Mouse (Mus musculus): ENCODE data around the gene 1700003H04Rik.

The 1700003H04Rik gene

DNA sequence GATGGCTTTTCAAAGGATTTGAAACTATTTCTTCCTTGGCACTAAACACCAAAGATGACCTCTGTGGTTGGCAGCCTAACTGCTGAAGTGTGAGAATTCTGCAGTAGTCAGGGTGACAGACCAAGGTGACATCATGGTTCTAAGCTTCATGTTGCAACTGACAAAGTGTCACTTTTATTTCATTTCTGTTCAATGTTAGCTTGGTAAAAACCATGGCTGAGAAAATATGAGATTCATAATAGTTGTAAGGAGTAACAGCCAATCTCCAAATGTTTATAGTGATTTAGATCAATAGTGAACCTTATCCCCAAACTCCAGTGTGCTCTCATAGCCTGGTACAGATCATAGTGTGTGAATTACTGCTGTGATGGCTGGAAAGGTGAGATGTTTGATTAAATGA, at the start of gene 1700003H04Rik:
Gene 1700003H04Rik, minus strand, starts transcription at position 101 of the 400 bp plus-strand sequence.
- DNase-seq (ENCODE audit: low read depth), result no peak

DNA sequence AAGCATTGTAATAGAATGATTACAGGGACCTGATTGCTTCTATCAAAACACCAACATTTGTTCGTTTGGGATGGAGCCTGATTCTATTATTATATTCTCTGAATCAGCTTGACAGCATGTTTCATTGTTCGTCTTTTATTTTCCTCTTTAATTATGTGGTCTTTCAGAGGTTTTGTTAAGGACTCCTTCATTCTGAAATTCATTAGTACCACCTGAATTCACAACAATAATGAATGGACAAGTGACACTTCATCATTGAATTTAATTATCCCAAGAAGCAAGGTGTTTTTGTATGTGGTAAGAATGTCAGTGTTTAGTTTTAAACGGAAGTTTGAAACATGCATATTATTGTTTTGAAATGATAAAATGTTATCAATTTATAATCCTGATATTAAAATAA, 42.1 kb upstream of the 1700003H04Rik start:
- DNase-seq (ENCODE audit: low read depth), result no peak

DNA sequence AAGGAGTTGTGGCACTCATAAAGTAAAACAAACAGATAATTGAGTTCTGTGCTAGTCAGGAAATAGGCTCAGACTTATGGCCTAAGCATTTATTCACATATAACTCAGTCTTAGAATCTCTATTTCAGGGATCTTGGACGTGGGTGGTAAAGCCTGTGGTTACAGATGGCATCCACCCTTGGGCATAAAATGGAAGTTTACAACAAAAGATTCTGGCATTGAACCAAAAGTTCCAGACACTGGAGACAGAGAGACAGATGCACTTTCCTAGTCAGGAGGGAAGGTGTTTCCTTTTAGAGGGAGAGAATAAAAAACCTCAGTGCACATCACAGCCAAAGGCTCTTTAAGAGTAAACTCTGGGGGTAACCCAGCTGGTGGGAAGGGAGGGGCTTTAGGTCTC, 32.4 kb upstream of the 1700003H04Rik start:
- DNase-seq (ENCODE audit: low read depth), result no peak

DNA sequence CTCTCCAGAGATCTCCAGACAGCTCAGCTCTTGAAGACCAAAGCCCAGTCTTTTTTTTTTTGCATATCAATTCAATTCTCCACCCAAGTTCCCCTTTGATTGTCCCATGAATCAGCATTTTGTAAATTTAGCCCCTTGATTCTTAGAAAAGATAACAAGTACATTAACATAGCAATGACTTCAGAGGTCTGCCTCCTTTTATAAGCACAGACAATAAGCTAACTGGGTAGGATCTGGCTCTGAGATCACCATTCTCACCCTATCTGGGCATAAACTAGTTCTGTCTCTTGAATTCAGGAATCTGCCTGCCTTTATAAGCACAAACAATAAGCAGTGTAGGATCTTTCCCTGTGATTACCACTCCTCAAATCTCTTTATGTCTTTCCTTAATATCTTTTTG, 29.1 kb upstream of the 1700003H04Rik start:
- DNase-seq (ENCODE audit: low read depth), result no peak

DNA sequence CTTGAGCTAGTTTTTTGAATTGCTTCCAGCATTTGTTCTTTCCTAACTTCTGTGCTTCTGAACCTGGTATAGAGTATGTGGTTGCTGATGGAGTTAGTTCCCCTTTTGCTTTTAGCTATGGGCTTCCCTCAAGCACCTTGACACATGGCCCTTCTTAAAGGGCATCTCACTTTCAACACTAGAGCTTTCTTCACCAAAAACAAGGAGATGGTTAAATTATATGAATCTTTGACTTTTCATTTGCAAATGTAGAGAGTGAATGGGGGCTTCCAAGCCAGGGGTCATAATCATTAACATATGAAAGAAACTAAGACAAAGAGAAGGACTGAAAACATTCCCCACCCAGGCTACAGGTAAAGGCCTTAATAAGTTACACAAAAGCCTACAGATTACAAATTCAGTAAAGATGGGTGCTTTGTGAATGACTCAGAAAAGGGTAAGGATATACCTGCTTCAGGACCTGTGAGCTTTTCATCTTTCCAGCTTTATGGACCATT, 25.2 kb upstream of the 1700003H04Rik start:
- DNase-seq (ENCODE audit: low read depth), result no peak

DNA sequence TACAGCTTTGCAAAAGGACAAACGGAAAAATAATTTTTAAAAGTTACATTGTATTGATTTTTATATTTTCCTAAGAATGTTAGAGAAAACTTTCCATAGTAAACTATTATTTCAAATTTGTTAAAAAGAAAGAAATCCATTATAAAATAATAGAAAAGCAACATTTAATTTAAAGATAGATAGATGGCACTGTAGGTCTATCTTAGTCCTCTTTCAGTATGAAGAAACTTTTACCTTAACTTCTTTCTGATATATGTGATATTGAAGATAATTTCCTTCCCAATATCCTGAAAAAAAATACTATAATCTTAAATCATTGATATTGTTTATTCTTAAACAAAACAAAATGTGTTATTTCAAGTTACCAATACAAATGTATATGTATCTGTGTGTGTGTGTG, 24.6 kb upstream of the 1700003H04Rik start:
- DNase-seq (ENCODE audit: low read depth), result no peak

DNA sequence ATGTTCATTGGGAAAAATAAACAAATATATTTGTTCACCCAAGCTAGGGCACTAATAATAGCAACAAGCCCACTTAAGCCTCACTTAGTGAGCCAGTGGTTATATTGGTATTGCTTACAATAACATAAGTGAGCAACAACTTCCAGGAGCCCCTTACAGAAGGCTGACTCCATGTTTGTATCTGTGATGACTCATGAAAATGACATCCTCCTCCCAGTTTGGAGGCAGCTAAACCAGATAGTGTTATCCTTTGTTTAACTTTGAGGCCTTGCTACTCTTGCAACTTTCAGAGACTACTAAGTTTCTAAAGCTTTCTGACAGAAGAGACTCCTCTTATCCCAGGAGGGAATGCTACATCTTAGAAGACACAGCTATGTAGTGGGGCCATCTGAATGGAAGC, 16.9 kb upstream of the 1700003H04Rik start:
- no peak for DNase-seq (ENCODE audit: low read depth)

DNA sequence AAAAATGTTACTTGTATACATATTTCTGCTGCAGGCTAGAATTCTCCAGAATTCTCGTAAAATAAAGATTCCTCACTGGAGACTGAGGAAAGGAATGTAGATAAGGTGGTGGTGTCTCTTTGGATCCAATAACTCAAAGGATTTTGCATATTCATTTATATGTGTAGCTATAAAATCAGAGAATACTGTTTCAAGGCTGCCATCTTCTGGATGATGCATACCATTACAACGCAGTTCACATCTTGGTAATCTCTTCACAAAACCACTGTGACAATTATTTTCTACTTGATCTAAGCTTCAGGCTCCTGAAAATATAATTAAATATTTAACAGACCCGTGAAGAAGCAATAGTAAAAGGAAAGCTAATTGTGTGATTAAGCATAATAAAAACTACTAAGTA, 6.6 kb upstream of the 1700003H04Rik start:
- DNase-seq (ENCODE audit: low read depth), result peak; percentile 1

DNA sequence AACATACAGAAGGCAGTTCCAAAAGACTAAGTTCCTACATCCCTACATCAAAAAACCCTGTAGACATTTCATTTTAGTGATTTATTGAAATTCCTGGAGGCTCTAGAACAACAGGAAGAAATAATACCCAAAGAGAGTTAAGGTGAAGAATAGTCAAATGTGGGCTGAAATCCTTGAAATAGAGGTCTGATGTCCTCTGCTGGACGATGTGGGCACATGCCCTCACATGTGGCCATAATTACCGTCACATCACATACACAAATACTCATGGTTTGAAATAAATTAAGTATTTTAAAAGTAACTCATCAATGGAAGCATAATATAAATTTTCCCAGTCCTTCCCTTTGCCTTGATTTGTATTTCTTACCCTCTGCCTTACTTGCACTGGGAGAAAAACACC, 4.9 kb upstream of the 1700003H04Rik start:
- DNase-seq (ENCODE audit: low read depth), result no peak

DNA sequence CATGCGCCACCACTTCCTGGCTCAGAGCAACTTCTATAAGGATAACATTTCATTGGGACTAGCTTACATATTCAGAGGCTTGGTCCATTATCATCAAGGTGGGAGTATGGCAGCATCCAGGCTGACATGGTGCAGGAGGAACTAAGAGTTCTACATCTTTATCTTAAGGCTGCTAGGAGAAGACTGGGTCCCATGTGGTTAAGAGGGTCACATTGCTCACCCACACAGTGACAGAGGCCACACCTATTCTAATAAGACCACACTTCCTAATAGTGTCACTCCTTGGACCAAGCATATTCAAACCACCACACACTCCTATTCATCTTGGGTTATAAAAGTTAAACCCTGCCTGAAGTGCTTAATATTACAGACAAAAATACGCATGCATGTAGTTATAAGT, 23.6 kb downstream of the 1700003H04Rik start:
- DNase-seq (ENCODE audit: low read depth), result no peak

DNA sequence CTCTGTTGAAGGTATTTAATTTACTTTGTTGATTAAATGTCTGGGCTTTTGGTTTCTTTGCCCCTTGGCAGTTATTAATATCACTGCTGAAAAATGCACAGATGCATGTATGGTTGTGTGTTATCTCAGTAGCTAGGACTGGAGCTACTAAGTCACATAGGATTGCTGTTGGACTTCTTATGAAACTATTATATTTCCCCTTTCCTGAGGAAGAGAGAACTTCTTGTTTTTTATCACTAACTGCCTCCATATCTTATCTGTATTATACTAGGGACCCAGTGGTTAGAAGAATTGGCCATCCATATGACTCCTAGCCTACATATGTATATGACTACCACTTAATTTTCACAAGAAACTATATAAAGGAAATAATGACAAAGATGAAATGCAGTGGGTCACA, 24.9 kb downstream of the 1700003H04Rik start:
- no peak for DNase-seq (ENCODE audit: low read depth)

DNA sequence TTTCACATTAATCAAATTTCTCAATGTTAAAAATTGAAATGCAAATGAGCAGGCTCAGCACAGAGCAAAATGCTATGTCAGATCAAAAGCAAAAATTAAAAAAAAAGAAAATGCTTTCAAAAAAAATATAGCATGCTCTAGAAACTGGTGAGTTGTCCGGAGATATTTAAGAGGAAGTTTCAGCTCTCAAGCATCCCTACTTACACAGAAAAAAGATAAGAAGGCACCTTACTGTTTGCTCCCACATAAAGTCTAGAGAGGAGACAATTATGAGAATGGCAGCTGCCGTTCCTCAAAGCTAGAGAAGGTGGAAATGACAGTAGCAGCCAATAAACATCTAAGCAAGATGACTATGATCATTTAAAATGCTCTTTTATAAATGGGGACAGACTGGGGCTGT, 25.8 kb downstream of the 1700003H04Rik start:
- no peak for DNase-seq (ENCODE audit: low read depth)

DNA sequence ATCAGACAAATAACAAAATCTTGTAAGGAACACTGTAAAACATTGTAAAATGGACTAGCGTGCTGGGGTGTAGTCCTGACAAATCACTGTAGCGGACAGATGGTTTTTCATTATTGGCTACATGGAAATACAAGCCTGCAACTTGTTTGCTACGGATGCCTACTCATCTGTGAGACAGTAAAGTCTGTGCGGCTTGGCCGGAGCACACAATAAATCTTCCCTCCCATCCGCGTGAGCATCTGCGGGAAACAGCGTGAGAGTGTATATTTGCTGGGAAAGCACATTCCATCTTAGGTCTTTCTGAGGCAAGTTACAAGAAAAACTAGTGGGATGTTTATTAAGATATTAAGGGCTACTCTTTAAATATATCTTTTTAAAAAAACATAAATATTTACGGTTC, 32.0 kb downstream of the 1700003H04Rik start:
- DNase-seq (ENCODE audit: low read depth), result no peak

DNA sequence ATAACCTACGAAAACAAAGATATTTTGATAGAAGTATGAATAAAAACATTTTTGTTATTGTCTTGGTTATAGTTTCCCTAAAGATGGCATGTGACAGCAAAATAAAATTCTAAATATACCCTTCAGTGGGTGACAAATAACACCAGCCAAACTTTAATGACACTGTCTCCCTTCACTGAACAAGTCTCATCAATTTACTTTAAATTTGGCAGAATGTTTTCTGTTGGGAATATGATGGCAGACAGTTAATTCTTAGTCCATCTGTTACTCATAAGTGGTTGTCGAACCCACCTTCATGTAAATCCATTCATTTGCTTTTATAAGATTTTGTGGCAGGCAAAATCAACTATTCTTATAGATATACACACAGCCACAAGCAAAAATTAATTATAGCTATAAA, 42.6 kb downstream of the 1700003H04Rik start:
- no peak for DNase-seq (ENCODE audit: low read depth)

DNA sequence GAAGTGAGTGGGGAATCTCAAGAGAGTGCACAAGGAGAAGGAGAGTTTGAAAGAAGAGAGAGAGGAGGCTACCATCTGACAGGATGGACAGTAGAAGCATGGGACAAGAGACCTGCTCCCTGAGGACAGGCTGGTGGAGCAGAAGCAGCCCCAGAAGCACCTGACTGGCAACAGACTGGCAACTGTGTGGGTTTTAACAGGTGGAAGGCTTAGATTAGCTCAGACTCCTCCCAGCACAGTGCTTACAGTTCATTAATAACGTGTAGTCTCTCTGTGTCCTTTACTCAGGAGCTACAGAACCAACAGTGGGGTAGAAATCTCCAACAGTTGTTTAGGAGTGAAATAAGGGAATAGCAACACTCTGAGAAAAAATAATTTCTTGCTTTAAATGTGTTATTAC, 44.3 kb downstream of the 1700003H04Rik start:
- DNase-seq (ENCODE audit: low read depth), result no peak

DNA sequence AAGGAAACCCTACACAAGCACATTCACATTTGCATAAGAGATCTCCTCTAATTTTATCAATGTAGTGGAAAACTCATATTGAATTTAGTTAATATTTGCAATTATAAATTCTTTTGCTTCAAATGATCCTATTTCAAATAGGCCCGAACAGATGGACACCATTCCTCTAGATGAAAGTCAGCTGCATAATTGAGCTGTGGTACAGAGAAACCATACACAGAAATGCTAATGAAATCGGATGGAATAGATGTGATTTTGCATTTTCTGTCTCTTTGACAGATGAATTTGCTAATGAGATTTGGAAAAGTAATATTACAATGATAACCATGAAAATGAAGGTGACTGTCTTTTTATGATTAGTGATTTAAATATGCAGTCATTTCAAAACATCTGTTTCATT, 62.1 kb downstream of the 1700003H04Rik start:
- no peak for DNase-seq (ENCODE audit: low read depth)

All from induced T-regulatory cell, adult 2 months (primary cell).